ENCODE assay signal across 8 mouse cellular contexts in the genomic region with DNA sequence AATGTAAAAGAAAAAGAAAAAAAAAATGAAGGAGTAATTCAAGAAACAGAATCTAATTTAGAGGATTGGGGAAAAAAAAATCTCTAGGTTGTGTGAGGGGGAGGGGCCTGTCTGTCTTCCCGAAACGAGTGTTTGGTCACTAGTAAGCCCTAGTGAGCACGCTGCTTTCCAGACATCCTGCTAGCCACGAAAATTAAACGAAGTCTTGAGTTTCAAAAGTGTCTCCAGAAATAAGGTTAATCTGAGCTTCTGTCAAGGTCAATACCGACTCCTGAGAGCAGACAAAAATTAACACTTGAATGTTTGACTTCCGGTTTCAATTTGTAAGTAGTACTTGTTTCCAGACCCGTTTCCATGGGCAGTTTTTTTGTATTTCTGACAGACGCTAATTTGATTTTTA. TPM values are rescaled to one million over a fixed set of nuclear protein-coding genes. Genes with fewer than 3 reads are reported as not detected.
DNase-seq lines count a peak whose midpoint lies in the region; ATAC-seq and TF ChIP-seq lines count a peak whose summit lies in the region.

No protein-coding gene starts in this region.

- H3K4me2 ChIP-seq in forebrain, postnatal 0 days (ENCODE audit: low read depth): peak overlapping the region; percentile 90
- H3K4me2 ChIP-seq in intestine, embryonic 15.5 days (replicated peaks): peak overlapping the region; percentile 85
- H3K4me2 ChIP-seq in liver, embryonic 14.5 days (ENCODE audit: low read depth): peak overlapping the region; percentile 86

- peak overlapping the region; percentile 84 for H3K9ac ChIP-seq in forebrain, postnatal 0 days
- H3K9ac ChIP-seq in intestine, embryonic 15.5 days: peak overlapping the region; percentile 63
- H3K9ac ChIP-seq in liver, embryonic 14.5 days (replicated peaks): peak overlapping the region; percentile 54

- WGBS in spleen, adult 2 months: 0% methylated on average over 9 of the region's 9 CpGs
- WGBS in forebrain, postnatal 0 days: 8% methylated on average over 9 of the region's 9 CpGs
- 4% methylated on average over 9 of the region's 9 CpGs for WGBS in intestine, embryonic 15.5 days
- 2% methylated on average over 9 of the region's 9 CpGs for WGBS in liver, embryonic 14.5 days (ENCODE audit: insufficient replicate concordance)

- peak overlapping the region; percentile 95 for H3K4me3 ChIP-seq in spleen, adult 2 months (ENCODE audit: extremely low read depth, insufficient read depth, insufficient read length)
- peak overlapping the region; percentile 74 for H3K4me3 ChIP-seq in forebrain, postnatal 0 days (ENCODE audit: low read depth, low read length)
- H3K4me3 ChIP-seq in intestine, embryonic 15.5 days (replicated peaks): peak overlapping the region; percentile 63
- H3K4me3 ChIP-seq in liver, embryonic 14.5 days (ENCODE audit: insufficient read depth in 1 of 2, low read depth in 2 of 2, low read length in 2 of 2): peak overlapping the region; percentile 58 to 60

- H3K36me3 ChIP-seq in spleen, adult 2 months (ENCODE audit: control insufficient read depth, insufficient read depth, low read length): no peaks in the 10 kb centered on the region
- no peaks in the 10 kb centered on the region for H3K36me3 ChIP-seq in forebrain, postnatal 0 days (ENCODE audit: insufficient read depth)
- H3K36me3 ChIP-seq in intestine, embryonic 15.5 days: no peaks in the 10 kb centered on the region
- H3K36me3 ChIP-seq in liver, embryonic 14.5 days (replicated peaks; ENCODE audit: control insufficient read depth, insufficient read depth, low read depth): no peaks in the 10 kb centered on the region

- no peak for DNase-seq in spleen, adult 2 months (ENCODE audit: low read depth in 1 of 2, low spot score in 2 of 2)
- no peak for DNase-seq in spleen, adult 12 weeks (ENCODE audit: low spot score)
- peak; percentile 53 for DNase-seq in brain, embryonic 14.5 days (ENCODE audit: low read depth)
- DNase-seq in forebrain, postnatal 0 days: peak; percentile 47
- DNase-seq in liver, embryonic 14.5 days (ENCODE audit: low read depth in 3 of 3, low spot score in 3 of 3): no peak
- DNase-seq in retina, embryonic 14.5 days (ENCODE audit: low spot score): peak; percentile 49
- no peak for DNase-seq in gastrocnemius, adult 8-10 months (ENCODE audit: low spot score in 2 of 2)

- no peak for ATAC-seq in forebrain, postnatal 0 days
- ATAC-seq in intestine, embryonic 15.5 days: no peak
- ATAC-seq in liver, embryonic 14.5 days (ENCODE audit: insufficient read depth): no peak

- H3K9me3 ChIP-seq in forebrain, postnatal 0 days (ENCODE audit: low read length): no peaks in the 10 kb centered on the region
- H3K9me3 ChIP-seq in intestine, embryonic 15.5 days: no peaks in the 10 kb centered on the region
- no peaks in the 10 kb centered on the region for H3K9me3 ChIP-seq in liver, embryonic 14.5 days (ENCODE audit: control insufficient read depth, low read length)

- no peaks in the 10 kb centered on the region for H3K27me3 ChIP-seq in spleen, adult 2 months (ENCODE audit: control insufficient read depth, insufficient read depth, low read length)
- H3K27me3 ChIP-seq in forebrain, postnatal 0 days (ENCODE audit: insufficient read depth, low read length): no peaks in the 10 kb centered on the region
- H3K27me3 ChIP-seq in intestine, embryonic 15.5 days (replicated peaks): no peaks in the 10 kb centered on the region
- H3K27me3 ChIP-seq in liver, embryonic 14.5 days (ENCODE audit: control insufficient read depth, insufficient read depth, low read length): no peaks in the 10 kb centered on the region

- no peak for TF ChIP-seq POLR2A in spleen, adult 2 months (IDR thresholded peaks at IDR 0.05; ENCODE audit: low read depth, low read length)
- no peak for TF ChIP-seq POLR2A in brain, embryonic 14.5 days (IDR thresholded peaks at IDR 0.05; ENCODE audit: borderline replicate concordance, extremely low read depth, insufficient read depth, insufficient read length, poor library complexity, severe bottlenecking)

- TF ChIP-seq EP300 in liver, embryonic 14.5 days (IDR thresholded peaks at IDR 0.05; ENCODE audit: low read depth): no peak

- peak overlapping the region; percentile 80 for H3K27ac ChIP-seq in spleen, adult 2 months (ENCODE audit: insufficient read depth, low read length)
- H3K27ac ChIP-seq in forebrain, postnatal 0 days (ENCODE audit: low read depth, low read length): no peak overlapping the region
- no peak overlapping the region for H3K27ac ChIP-seq in intestine, embryonic 15.5 days
- no peak overlapping the region for H3K27ac ChIP-seq in liver, embryonic 14.5 days

- peaks cover 10% of the 10 kb centered on the region for H3K4me1 ChIP-seq in spleen, adult 2 months (ENCODE audit: control insufficient read depth, insufficient read depth, insufficient read length)
- H3K4me1 ChIP-seq in forebrain, postnatal 0 days (ENCODE audit: insufficient read depth): 0 out of 2 replicates have a peak, but pooled peaks cover 8% of the 10 kb centered on the region
- 0 out of 2 replicates have a peak, but pooled peaks cover 5% of the 10 kb centered on the region for H3K4me1 ChIP-seq in intestine, embryonic 15.5 days (replicated peaks)
- 0 out of 4 replicates have a peak, but pooled peaks cover 0 to 5% of the 10 kb centered on the region in 2 experiments for H3K4me1 ChIP-seq in liver, embryonic 14.5 days (replicated peaks; ENCODE audit: control insufficient read depth in 2 of 2, insufficient read depth in 2 of 2, low read length in 1 of 2)

- TF ChIP-seq CTCF in spleen, adult 2 months (IDR thresholded peaks at IDR 0.05; ENCODE audit: extremely low read depth, insufficient read depth, insufficient read length, insufficient replicate concordance): no peak
- TF ChIP-seq CTCF in brain, embryonic 14.5 days (IDR thresholded peaks at IDR 0.05; ENCODE audit: borderline replicate concordance, extremely low read depth, insufficient read depth, insufficient read length): no peak
- no peak for TF ChIP-seq CTCF in forebrain, postnatal 0 days (IDR thresholded peaks at IDR 0.05; ENCODE audit: low read depth)
- TF ChIP-seq CTCF in liver, embryonic 14.5 days (IDR thresholded peaks at IDR 0.05; ENCODE audit: low read depth): no peak

RNA-seq across cellular contexts. Expression of a gene that starts 1.1 kb away (rescaled TPM):
- polyA plus RNA-seq in spleen, adult 2 months (2012; rRNA removed): 9.5 and 10.1 TPM in 2 replicates
- polyA plus RNA-seq in brain, embryonic 14.5 days (2012; rRNA removed): 4.9 and 7.6 TPM in 2 replicates
- 22.8 and 23.6 TPM in 2 replicates for total RNA-seq in forebrain, postnatal 0 days (2014; rRNA removed)
- 11.0 and 17.7 TPM in 2 replicates for polyA plus RNA-seq in forebrain, postnatal 0 days (2015; fragmentation: Nextera tagmentation; extraction: Ambion mirVana)
- 19.6 and 20.2 TPM in 2 replicates for polyA plus RNA-seq in intestine, embryonic 15.5 days (2015; fragmentation: Nextera tagmentation; extraction: Ambion mirVana)
- 1.3 and 1.8 TPM in 2 replicates for polyA plus RNA-seq in liver, embryonic 14.5 days (2012; rRNA removed)
- 2.4 and 2.8 TPM in 2 replicates for polyA plus RNA-seq in liver, embryonic 14.5 days (2014; fragmentation: Nextera tagmentation; extraction: Ambion mirVana)
- under 1 TPM; 0.48 to 0.80 (median 0.57) TPM for total RNA-seq in gastrocnemius, adult 8-10 months (2022)

RNA-seq across cellular contexts. Expression of a gene that starts 27.3 kb away (rescaled TPM):
- 0.36 TPM in 1 of 2 replicates, not detected in the other for polyA plus RNA-seq in spleen, adult 2 months (2012; rRNA removed)
- polyA plus RNA-seq in brain, embryonic 14.5 days (2012; rRNA removed): 0.16 and 0.24 TPM in 2 replicates
- not detected in 2 replicates for total RNA-seq in forebrain, postnatal 0 days (2014; rRNA removed)
- not detected in 2 replicates for polyA plus RNA-seq in forebrain, postnatal 0 days (2015; fragmentation: Nextera tagmentation; extraction: Ambion mirVana)
- polyA plus RNA-seq in intestine, embryonic 15.5 days (2015; fragmentation: Nextera tagmentation; extraction: Ambion mirVana): 1.5 and 1.7 TPM in 2 replicates
- 0.12 and 0.13 TPM in 2 replicates for polyA plus RNA-seq in liver, embryonic 14.5 days (2012; rRNA removed)
- polyA plus RNA-seq in liver, embryonic 14.5 days (2014; fragmentation: Nextera tagmentation; extraction: Ambion mirVana): 0.09 and 0.22 TPM in 2 replicates
- not detected for total RNA-seq in gastrocnemius, adult 8-10 months (2022)

Comparison
In these comparisons a context has a peak if more than half of its experiments do, and no peak if none do; other contexts are left out.
1. DNase-seq: peak in brain, embryonic 14.5 days (single experiment), forebrain, postnatal 0 days (single experiment) and retina, embryonic 14.5 days (single experiment); none in spleen, adult 2 months (0 of 2), spleen, adult 12 weeks (single experiment), liver, embryonic 14.5 days (0 of 3) and gastrocnemius, adult 8-10 months (0 of 2).
2. Peak in every context shown above with its lines, with median percentiles within 50 percentile points of each other: H3K4me3 ChIP-seq, H3K4me2 ChIP-seq and H3K9ac ChIP-seq.